Mouse (Mus musculus): Measurements from ENCODE around the gene Fhdc1. TPM values are rescaled to one million over a fixed set of nuclear protein-coding genes. Genes with fewer than 3 reads are reported as not detected.

Fhdc1 gene
- polyA plus RNA-seq (2012), result 47.7 and 62.0 TPM in 2 replicates

GRCm38 (mm10) chr3:84480006-84480897, at the start of gene Fhdc1:
Fhdc1 (minus strand) TSS chr3:84480429.
- TF ChIP-seq GATA1 (IDR thresholded peaks at IDR 0.05; ENCODE audit: low read length), result no peak
- TF ChIP-seq TAL1 (IDR thresholded peaks at IDR 0.05; ENCODE audit: low read length), result no peak
- H3K4me1 ChIP-seq (ENCODE audit: control insufficient read depth), result peaks cover 49% of the 10 kb centered on the region
- no peaks in the 10 kb centered on the region for H3K9me3 ChIP-seq (ENCODE audit: control insufficient read depth, low read length)
- peaks cover 34% of the 10 kb centered on the region for H3K36me3 ChIP-seq (ENCODE audit: control insufficient read depth)
- H3K27me3 ChIP-seq (ENCODE audit: control insufficient read depth), result peaks cover 50% of the 10 kb centered on the region
- H3K4me3 ChIP-seq (replicated peaks), result peak within 1 kb of the TSS; percentile 74

- no peaks in the 10 kb centered on the region for H3K27me3 ChIP-seq (ENCODE audit: control insufficient read depth)
- TF ChIP-seq TAL1 (IDR thresholded peaks at IDR 0.05; ENCODE audit: low read length) (no peak), GATA1 (IDR thresholded peaks at IDR 0.05; ENCODE audit: low read length) (no peak)
- H3K36me3 ChIP-seq (ENCODE audit: control insufficient read depth), result no peaks in the 10 kb centered on the region; the same call in 1 of the 2 replicates
- H3K4me3 ChIP-seq (replicated peaks), result no peak overlapping the region
- H3K4me1 ChIP-seq (ENCODE audit: control insufficient read depth), result no peaks in the 10 kb centered on the region
- no peaks in the 10 kb centered on the region for H3K9me3 ChIP-seq (ENCODE audit: control insufficient read depth, low read length)
Measured at GRCm38 (mm10) chr3:84529021-84529420, 48.8 kb upstream of the Fhdc1 start.

DNA sequence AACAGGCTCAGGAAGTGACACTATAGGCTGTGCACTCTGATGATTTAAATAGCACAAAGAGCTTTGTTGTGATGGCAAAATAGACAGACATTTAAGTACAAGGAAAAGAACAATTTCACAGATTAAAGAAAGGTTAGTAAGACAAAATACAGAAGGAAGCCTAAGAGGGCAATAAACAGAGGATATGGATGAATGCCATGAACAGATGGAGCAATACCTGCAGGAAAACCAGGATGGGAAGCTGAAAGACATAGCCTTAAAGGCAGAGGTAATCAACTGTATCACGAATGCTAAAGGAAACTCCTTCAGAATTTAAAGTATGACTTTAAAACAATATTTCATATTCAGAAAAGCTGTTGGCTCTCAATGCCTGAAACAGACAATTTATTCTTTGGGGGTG, 44.7 kb upstream of the Fhdc1 start:
- no peaks in the 10 kb centered on the region; the same call in 1 of the 2 replicates for H3K36me3 ChIP-seq (ENCODE audit: control insufficient read depth)
- H3K4me1 ChIP-seq (ENCODE audit: control insufficient read depth), result no peaks in the 10 kb centered on the region
- H3K9me3 ChIP-seq (ENCODE audit: control insufficient read depth, low read length), result no peaks in the 10 kb centered on the region
- no peak for TF ChIP-seq TAL1 (IDR thresholded peaks at IDR 0.05; ENCODE audit: low read length)
- TF ChIP-seq GATA1 (IDR thresholded peaks at IDR 0.05; ENCODE audit: low read length), result no peak
- H3K27me3 ChIP-seq (ENCODE audit: control insufficient read depth), result no peaks in the 10 kb centered on the region
- no peak overlapping the region for H3K4me3 ChIP-seq (replicated peaks)

DNA sequence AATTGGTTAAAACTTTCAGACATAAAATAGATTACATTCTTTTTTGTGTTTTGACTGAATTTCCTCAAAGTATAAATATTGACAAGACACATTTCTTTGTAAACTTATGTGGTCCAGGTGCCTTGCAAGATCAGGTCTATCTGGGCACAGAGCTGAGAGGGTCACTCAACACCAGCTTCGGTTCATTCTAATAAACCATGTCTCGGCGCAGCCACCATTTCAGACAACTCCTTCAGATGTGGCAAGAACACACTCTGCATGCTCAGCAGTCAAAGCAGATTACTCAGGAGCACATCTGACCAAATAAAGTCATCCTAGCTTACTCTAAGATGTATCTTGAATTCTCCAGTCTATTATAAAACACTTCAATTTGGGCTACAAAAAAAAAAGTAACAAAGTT, 35.9 kb upstream of the Fhdc1 start:
- TF ChIP-seq GATA1 (IDR thresholded peaks at IDR 0.05; ENCODE audit: low read length) (no peak), TAL1 (IDR thresholded peaks at IDR 0.05; ENCODE audit: low read length) (no peak)

GRCm38 (mm10) chr3:84512774-84513515, 32.7 kb upstream of the Fhdc1 start:
- TF ChIP-seq GATA1 (IDR thresholded peaks at IDR 0.05; ENCODE audit: low read length), result no peak
- no peak for TF ChIP-seq TAL1 (IDR thresholded peaks at IDR 0.05; ENCODE audit: low read length)
- no peak overlapping the region for H3K4me3 ChIP-seq (replicated peaks)
- no peaks in the 10 kb centered on the region for H3K27me3 ChIP-seq (ENCODE audit: control insufficient read depth)
- H3K4me1 ChIP-seq (ENCODE audit: control insufficient read depth), result peaks cover 10% of the 10 kb centered on the region
- no peaks in the 10 kb centered on the region for H3K9me3 ChIP-seq (ENCODE audit: control insufficient read depth, low read length)
- H3K36me3 ChIP-seq (ENCODE audit: control insufficient read depth), result no peaks in the 10 kb centered on the region

More for the DNA sequence above, 35.9 kb upstream of the Fhdc1 start:
- peaks cover 10% of the 10 kb centered on the region for H3K4me1 ChIP-seq (ENCODE audit: control insufficient read depth)
- H3K36me3 ChIP-seq (ENCODE audit: control insufficient read depth), result peaks cover 2% of the 10 kb centered on the region; the same call in 1 of the 2 replicates
- no peak overlapping the region for H3K4me3 ChIP-seq (replicated peaks)
- H3K27me3 ChIP-seq (ENCODE audit: control insufficient read depth), result no peaks in the 10 kb centered on the region
- no peaks in the 10 kb centered on the region for H3K9me3 ChIP-seq (ENCODE audit: control insufficient read depth, low read length)

GRCm38 (mm10) chr3:84505193-84505592, 25.0 kb upstream of the Fhdc1 start:
- Histone ChIP-seq H3K4me1 (ENCODE audit: control insufficient read depth) (peaks cover 12% of the 10 kb centered on the region), H3K27me3 (ENCODE audit: control insufficient read depth) (no peaks in the 10 kb centered on the region), H3K9me3 (ENCODE audit: control insufficient read depth, low read length) (no peaks in the 10 kb centered on the region), H3K4me3 (replicated peaks) (no peak overlapping the region), H3K36me3 (ENCODE audit: control insufficient read depth) (no peaks in the 10 kb centered on the region)
- TF ChIP-seq TAL1 (IDR thresholded peaks at IDR 0.05; ENCODE audit: low read length), result no peak
- no peak for TF ChIP-seq GATA1 (IDR thresholded peaks at IDR 0.05; ENCODE audit: low read length)

GRCm38 (mm10) chr3:84504291-84504690, 24.1 kb upstream of the Fhdc1 start:
- Histone ChIP-seq H3K9me3 (ENCODE audit: control insufficient read depth, low read length) (no peaks in the 10 kb centered on the region), H3K4me3 (replicated peaks) (no peak overlapping the region), H3K4me1 (ENCODE audit: control insufficient read depth) (peaks cover 12% of the 10 kb centered on the region), H3K27me3 (ENCODE audit: control insufficient read depth) (no peaks in the 10 kb centered on the region), H3K36me3 (ENCODE audit: control insufficient read depth) (no peaks in the 10 kb centered on the region)
- TF ChIP-seq TAL1 (IDR thresholded peaks at IDR 0.05; ENCODE audit: low read length), result no peak
- no peak for TF ChIP-seq GATA1 (IDR thresholded peaks at IDR 0.05; ENCODE audit: low read length)

DNA sequence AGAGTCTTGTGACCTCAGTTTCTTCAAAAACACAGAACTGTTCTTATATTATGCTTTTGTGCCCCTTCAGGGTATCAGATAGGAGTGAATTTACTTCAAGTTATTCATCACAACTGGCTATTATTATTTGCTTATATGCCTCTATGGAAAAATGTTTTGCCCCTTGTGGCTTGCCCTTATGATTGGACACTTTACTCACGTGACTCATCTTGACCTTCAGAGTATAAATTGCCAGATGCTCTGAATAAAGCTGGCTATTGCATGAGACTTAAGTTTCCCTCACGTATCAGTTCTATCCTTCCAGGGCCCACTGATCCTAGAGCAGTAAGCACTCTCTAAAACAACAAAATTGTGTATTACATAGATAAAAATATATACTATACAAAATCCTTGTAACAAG, 21.9 kb upstream of the Fhdc1 start:
- Histone ChIP-seq H3K4me1 (ENCODE audit: control insufficient read depth) (peaks cover 9% of the 10 kb centered on the region), H3K9me3 (ENCODE audit: control insufficient read depth, low read length) (no peaks in the 10 kb centered on the region), H3K4me3 (replicated peaks) (no peak overlapping the region), H3K27me3 (ENCODE audit: control insufficient read depth) (no peaks in the 10 kb centered on the region), H3K36me3 (ENCODE audit: control insufficient read depth) (no peaks in the 10 kb centered on the region)
- TF ChIP-seq TAL1 (IDR thresholded peaks at IDR 0.05; ENCODE audit: low read length) (no peak), GATA1 (IDR thresholded peaks at IDR 0.05; ENCODE audit: low read length) (no peak)

DNA sequence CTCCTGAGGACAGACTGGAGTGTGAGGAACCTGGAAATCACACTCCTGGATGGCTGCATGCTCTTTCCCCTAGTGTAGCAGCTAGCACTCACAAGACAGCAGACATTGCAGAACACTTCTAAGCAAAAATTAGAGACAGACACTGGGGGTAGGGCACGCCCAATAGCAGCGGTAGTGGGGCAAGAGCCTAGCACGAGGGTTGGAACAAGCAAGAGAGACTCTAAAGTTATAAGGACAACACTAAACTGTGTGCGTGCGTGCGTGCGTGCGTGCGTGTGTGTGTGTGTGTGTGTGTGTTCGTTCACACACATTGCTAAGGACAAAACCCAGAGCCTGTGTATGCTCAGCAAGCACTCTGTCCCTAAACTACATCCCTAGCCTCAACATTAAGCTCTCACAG, 20.3 kb upstream of the Fhdc1 start:
- TF ChIP-seq TAL1 (IDR thresholded peaks at IDR 0.05; ENCODE audit: low read length), result no peak
- Histone ChIP-seq H3K4me3 (replicated peaks) (no peak overlapping the region), H3K4me1 (ENCODE audit: control insufficient read depth) (peaks cover 7% of the 10 kb centered on the region), H3K27me3 (ENCODE audit: control insufficient read depth) (no peaks in the 10 kb centered on the region), H3K9me3 (ENCODE audit: control insufficient read depth, low read length) (no peaks in the 10 kb centered on the region), H3K36me3 (ENCODE audit: control insufficient read depth) (no peaks in the 10 kb centered on the region)
